In genomic region chr2:79120610-79121345, GRCm38 (mm10) we compare ENCODE assay signal across 14 mouse cellular contexts.
DNase-seq lines count a peak whose midpoint lies in the region; ATAC-seq and TF ChIP-seq lines count a peak whose summit lies in the region.
"Had no signal": no experiment of that assay in that cellular context is flagged by ENCODE, and none has a peak within 500 bp of the region (broad histone marks: within the 10 kb centered on the region; RNA-seq: fewer than 3 reads in every experiment).

No protein-coding gene starts in this region.

- H3K79me2 ChIP-seq in myocyte (ENCODE audit: control insufficient read depth, insufficient read depth) = no peaks in the 10 kb centered on the region

- H3K4me1 ChIP-seq in liver, embryonic 11.5 days (replicated peaks; ENCODE audit: control insufficient read depth, insufficient read depth, low read length) = no peaks in the 10 kb centered on the region; the same call in 1 of the 2 replicates
- H3K4me1 ChIP-seq: forebrain, embryonic 13.5 days; neural tube, embryonic 13.5 days had no signal

- DNase-seq in liver, embryonic 11.5 days (ENCODE audit: low spot score) = no peak
- DNase-seq in liver = no peak
- peak; percentile 47 for DNase-seq in T-cell, adult 2 months (ENCODE audit: low spot score)
- DNase-seq in urinary bladder, postnatal 10 days (ENCODE audit: low spot score) = no peak
- no peak for DNase-seq in ovary, postnatal 14 days (ENCODE audit: low spot score)
- no peak for DNase-seq in heart, adult 11 months
- DNase-seq: adrenal gland, postnatal 10 days; gastrocnemius, adult 2 months; kidney, postnatal 4 days; right cerebral cortex, adult 18-20 months had no signal

- H3K27me3 ChIP-seq in liver, embryonic 11.5 days (replicated peaks; ENCODE audit: control insufficient read depth, insufficient read depth, low read length) = no peaks in the 10 kb centered on the region
- H3K27me3 ChIP-seq in myocyte (ENCODE audit: control insufficient read depth, insufficient read depth, insufficient read length) = no peaks in the 10 kb centered on the region
- H3K27me3 ChIP-seq: forebrain, embryonic 13.5 days; neural tube, embryonic 13.5 days had no signal

- no peaks in the 10 kb centered on the region for H3K9me3 ChIP-seq in liver, embryonic 11.5 days (ENCODE audit: control insufficient read depth, low read length)
- H3K9me3 ChIP-seq: forebrain, embryonic 13.5 days; neural tube, embryonic 13.5 days had no signal

- H3K9ac ChIP-seq in liver, embryonic 11.5 days (ENCODE audit: low read depth, low read length) = no peak overlapping the region
- H3K9ac ChIP-seq: forebrain, embryonic 13.5 days; neural tube, embryonic 13.5 days had no signal

- no peak for TF ChIP-seq POLR2A in myocyte (IDR thresholded peaks at IDR 0.05; ENCODE audit: insufficient read length, low read depth)

- H3K4me2 ChIP-seq in liver, embryonic 11.5 days = peak overlapping the region; percentile 40
- peak overlapping the region; percentile 31 for H3K4me2 ChIP-seq in myocyte (ENCODE audit: low read depth)
- H3K4me2 ChIP-seq: forebrain, embryonic 13.5 days; neural tube, embryonic 13.5 days had no signal

- ATAC-seq in liver, embryonic 11.5 days (replicated peaks; ENCODE audit: low FRiP score) = peak; percentile 90
- ATAC-seq in inflammation-experienced regulatory T-cells, adult 6 months = peak; percentile 62
- ATAC-seq: forebrain, embryonic 13.5 days had no signal

- WGBS in liver, embryonic 11.5 days = 71% methylated on average over 6 of the region's 6 CpGs

- 0 out of 2 replicates have a peak overlapping the region, but pooled peaks have one; percentile 16 for H3K27ac ChIP-seq in liver, embryonic 11.5 days (ENCODE audit: low read depth, low read length)
- H3K27ac ChIP-seq: forebrain, embryonic 13.5 days; gastrocnemius, adult 2 months; neural tube, embryonic 13.5 days had no signal

- H3K36me3 ChIP-seq in liver, embryonic 11.5 days (ENCODE audit: control insufficient read depth, insufficient read depth, low read length) = no peaks in the 10 kb centered on the region
- no peaks in the 10 kb centered on the region for H3K36me3 ChIP-seq in myocyte (ENCODE audit: control insufficient read depth, insufficient read depth)
- H3K36me3 ChIP-seq: neural tube, embryonic 13.5 days had no signal

- no peak overlapping the region for H3ac ChIP-seq in myocyte (ENCODE audit: control insufficient read depth, insufficient read length)

- no peak overlapping the region for H3K4me3 ChIP-seq in liver, embryonic 11.5 days (ENCODE audit: low read depth, low read length)
- H3K4me3 ChIP-seq in myocyte = no peak overlapping the region
- H3K4me3 ChIP-seq: forebrain, embryonic 13.5 days; gastrocnemius, adult 2 months; neural tube, embryonic 13.5 days had no signal

TF ChIP-seq in myocyte, 11 proteins besides CTCF, POLR2A, EP300 and RAD21:
- no peak for TF ChIP-seq REST (IDR thresholded peaks at IDR 0.05; ENCODE audit: insufficient read depth, insufficient read length)
- no peak for TF ChIP-seq CEBPB (IDR thresholded peaks at IDR 0.05; ENCODE audit: insufficient read depth, poor library complexity, severe bottlenecking)
- no peak for TF ChIP-seq E2F4 (IDR thresholded peaks at IDR 0.05; ENCODE audit: insufficient read depth)
- no peak for TF ChIP-seq MYOD1 (IDR thresholded peaks at IDR 0.05; ENCODE audit: control insufficient read depth in 1 of 3, insufficient read length in 2 of 3, low read depth in 2 of 3)
- no peak for TF ChIP-seq SRF (IDR thresholded peaks at IDR 0.05; ENCODE audit: control insufficient read depth, insufficient read length, low read depth)
- TF ChIP-seq TCF12 (IDR thresholded peaks at IDR 0.05; ENCODE audit: insufficient read depth, poor library complexity, severe bottlenecking) = no peak
- no peak for TF ChIP-seq TCF3 (IDR thresholded peaks at IDR 0.05; ENCODE audit: insufficient read length, low read depth)
- no peak for TF ChIP-seq POLR2AphosphoS2 (IDR thresholded peaks at IDR 0.05; ENCODE audit: insufficient read length, low read depth)
- TF ChIP-seq MAX (IDR thresholded peaks at IDR 0.05; ENCODE audit: low read depth) = no peak
- TF ChIP-seq USF1 (IDR thresholded peaks at IDR 0.05; ENCODE audit: low read depth) = no peak
- TF ChIP-seq MYOG (IDR thresholded peaks at IDR 0.05; ENCODE audit: control insufficient read depth in 1 of 3, insufficient read depth in 1 of 3, insufficient read length in 2 of 3, low read depth in 2 of 3) = no peak
TF ChIP-seq in myocyte: peak in this region for 0.
